Mouse (Mus musculus) olfactory bulb, adult 2 months (tissue): Measurements from ENCODE around the gene Odf3.

Experiments used
- CTCF ChIP-seq: fragments of 200-500 bp; IDR thresholded peaks from 2 replicates; pipeline ENCODE4 v1.5.1; 2012; ENCODE audit warnings: low read depth, mild to moderate bottlenecking, low read length, moderate library complexity; ENCODE audit not compliant: insufficient read depth
- POLR2A ChIP-seq: fragments of 200-500 bp; IDR thresholded peaks from 2 replicates; pipeline ENCODE4 v1.6.1; 2012; ENCODE audit warnings: mild to moderate bottlenecking, low read depth, low read length, moderate library complexity; ENCODE audit not compliant: insufficient read depth

DNA sequence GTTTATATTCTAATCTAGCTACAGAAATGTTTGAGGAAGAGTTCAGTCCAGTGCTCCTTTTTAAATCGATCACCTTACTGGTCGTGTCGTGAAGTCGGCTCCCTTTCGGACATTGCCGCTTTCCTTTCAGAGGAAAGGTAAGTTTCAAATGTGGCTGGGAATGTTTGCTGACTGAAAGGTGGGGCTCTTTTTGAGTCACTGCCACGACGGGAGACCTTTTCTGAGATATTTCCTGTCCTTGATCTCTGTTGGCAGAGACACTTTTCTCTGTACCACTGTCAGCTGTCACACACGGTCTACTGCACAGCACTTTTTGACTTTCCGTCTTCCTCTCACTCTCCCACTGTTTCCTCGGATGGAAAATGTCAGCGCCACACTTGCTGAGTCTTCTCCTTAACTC, 34.8 kb upstream of the Odf3 start:
- no peak for TF ChIP-seq CTCF
- no peak for TF ChIP-seq POLR2A
